Mouse (Mus musculus) induced T-regulatory cell, adult 2 months (primary cell): ENCODE data around the gene Olfr1220.

Source experiments
- DNase-seq: peaks from one replicate; pipeline ENCODE4 v3.0.0-alpha.2; 2012; ENCODE audit warnings: low read depth

The Olfr1220 gene

DNA sequence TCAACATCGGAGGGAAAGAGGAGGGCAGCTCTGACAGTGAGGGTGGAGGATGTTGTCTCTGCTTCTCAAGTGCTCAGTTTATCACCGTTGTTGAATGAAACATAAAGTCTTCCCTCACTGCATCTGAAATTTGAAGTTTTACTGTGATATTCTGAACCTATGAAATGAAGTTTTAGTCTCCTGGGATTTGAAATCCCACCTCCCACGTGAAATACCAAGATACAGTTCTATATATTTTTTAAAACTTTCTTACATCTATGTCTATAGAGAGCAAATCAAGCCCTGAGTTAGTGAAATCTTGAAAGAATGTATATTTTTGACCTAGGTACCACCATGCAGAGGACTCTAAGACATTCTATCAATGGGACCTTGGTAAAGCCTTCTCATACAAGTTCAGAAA lies at the start of gene Olfr1220:
Gene Olfr1220 (minus strand): TSS at position 101 of the 400 bp plus-strand sequence.
- no peak for DNase-seq

DNA sequence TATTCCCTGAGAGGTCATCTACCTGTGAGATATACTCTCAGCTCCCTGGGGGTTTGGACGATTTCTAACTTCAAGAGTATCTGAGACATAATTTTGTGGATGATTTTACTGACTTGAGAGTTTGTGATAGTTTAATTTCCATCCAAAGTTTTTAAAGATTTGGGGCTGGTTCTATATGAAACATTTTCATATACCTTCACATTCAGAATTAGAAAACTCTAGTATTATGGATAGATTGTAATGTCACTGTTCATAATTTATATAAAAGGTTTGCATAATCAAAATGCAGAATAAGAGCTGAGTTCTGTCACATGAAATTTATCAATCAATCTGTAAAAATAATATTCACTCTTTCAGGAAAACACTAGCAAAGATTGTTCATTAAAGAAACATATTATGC lies 44.8 kb upstream of the Olfr1220 start, which contains the start of gene Olfr1223:
Gene Olfr1223 (minus strand): TSS at position 101 of the 400 bp plus-strand sequence.
- DNase-seq: no peak

- no peak for DNase-seq
Measured at GRCm38 (mm10) chr2:89132954-89133353, 26.3 kb upstream of the Olfr1220 start, which contains the start of gene Olfr1222. Gene Olfr1222 (minus strand): TSS chr2:89133054.

DNA sequence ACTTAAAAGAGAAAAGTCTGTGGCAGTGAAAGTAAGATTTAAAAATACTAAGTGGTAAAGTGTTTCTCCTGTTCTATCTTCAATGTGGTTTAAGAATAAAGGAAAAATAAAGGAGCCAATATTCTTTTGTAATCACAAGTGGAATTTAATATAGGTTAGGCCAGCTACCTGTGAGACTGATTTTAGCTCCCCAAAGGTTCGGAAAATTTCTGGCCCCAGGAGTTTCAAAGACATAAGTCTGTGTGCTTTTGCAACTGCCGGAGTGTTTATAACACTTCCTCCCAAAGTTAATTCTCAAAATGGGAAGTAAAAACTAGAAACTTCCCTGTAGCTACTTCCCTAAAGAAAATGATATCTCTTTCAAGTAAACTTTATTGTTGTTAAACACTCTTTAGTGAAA lies 10.5 kb upstream of the Olfr1220 start, which contains the start of gene Olfr1221:
Gene Olfr1221 (minus strand): TSS at position 101 of the 400 bp plus-strand sequence.
- no peak for DNase-seq

GRCm38 (mm10) chr2:89105651-89106050 lies 984 bp downstream of the Olfr1220 start:
- no peak for DNase-seq

- DNase-seq: no peak
Measured at GRCm38 (mm10) chr2:89093848-89094247, 12.8 kb downstream of the Olfr1220 start.

GRCm38 (mm10) chr2:89083413-89083812 lies 23.2 kb downstream of the Olfr1220 start, which contains the start of gene Olfr1219:
Gene Olfr1219 (minus strand): TSS chr2:89083513.
- no peak for DNase-seq

DNA sequence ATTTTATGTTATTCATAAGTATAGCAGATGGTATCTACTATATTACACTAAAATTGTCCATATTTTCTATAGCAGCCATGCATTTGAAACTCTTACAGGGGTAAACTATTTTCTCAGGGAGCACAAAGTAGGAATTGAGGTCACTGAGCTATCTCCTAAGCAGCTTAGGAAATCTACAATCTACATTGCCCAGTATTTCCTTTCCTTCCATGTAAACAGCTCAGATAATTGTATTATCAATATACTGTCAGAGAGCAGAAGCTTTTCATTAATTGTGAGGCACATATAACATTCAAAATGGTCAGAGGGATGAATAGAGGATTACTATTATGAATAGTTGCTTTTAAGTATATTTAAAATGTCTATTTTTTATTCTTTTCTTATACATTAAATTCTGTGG lies 25.1 kb downstream of the Olfr1220 start:
- DNase-seq: no peak

- no peak for DNase-seq
Measured at GRCm38 (mm10) chr2:89061087-89061486, 45.5 kb downstream of the Olfr1220 start, which contains the start of gene Olfr1218. Gene Olfr1218 (minus strand): TSS chr2:89061187.
